Mouse (Mus musculus) left cerebral cortex, postnatal 10 days (tissue): Measurements from ENCODE around the gene C77080. TPM values are rescaled to one million over a fixed set of nuclear protein-coding genes. Genes with fewer than 3 reads are reported as not detected.

Experiments
- DNase-seq, 2 experiments: peaks; one replicate each; pipeline ENCODE4 v3.0.0; 2021 to 2022; ENCODE audit warnings: low spot score in 2 of 2, mixed read lengths in 1 of 2; ENCODE audit errors: extremely low spot score in 1 of 2
- intact Hi-C: fragments of 180-260 bp; cut with DNase I; formaldehyde crosslinking; loops from one replicate; pipeline ENCODE4 v1.15.1; 2025
- microRNA-seq: library from miRNA; unstranded; fragments of <30 nt; microRNA quantifications from one replicate; pipeline ENCODE4 v1.2.0, GENCODE M21; 2022
- total RNA-seq, 2 experiments: library from RNA; stranded (reverse); gene quantifications; 2 replicates each; pipeline ENCODE4 v1.2.3; 2021

The C77080 gene
- total RNA-seq, 2 experiments from 2014 or later = 11.1 to 15.8 TPM

- intact Hi-C loops = no loop called here
- DNase-seq = peak; percentile 96 to 98
Measured at GRCm38 (mm10) chr4:129189542-129190519, 71.4 kb downstream of the C77080 start, which contains the start of the genes S100pbp and Yars. S100pbp (minus strand) TSS chr4:129189727. Yars (plus strand) TSS chr4:129189760.

GRCm38 (mm10) chr4:129188803-129189541, 72.2 kb downstream of the C77080 start:
- intact Hi-C loops = no loop called here
- DNase-seq = peak; percentile 40 to 80

GRCm38 (mm10) chr4:129188041-129188659, 73.1 kb downstream of the C77080 start:
- intact Hi-C loops = no loop called here
- no peak for DNase-seq

- no peak for DNase-seq
- intact Hi-C loops = loop anchor here (5.0 kb wide), 1 partner anchor 42 kb away; the partner anchor contains the start of gene Fndc5
Measured at GRCm38 (mm10) chr4:129179560-129179959, 81.6 kb downstream of the C77080 start.

- DNase-seq = no peak
- intact Hi-C loops = no loop called here
Measured at GRCm38 (mm10) chr4:129172529-129172928, 88.7 kb downstream of the C77080 start.

Small RNAs within 50 kb of the gene (microRNA-seq; reads per million reads assigned to microRNA genes)
- not detected for gene Gm22994

Other genes starting within 250 kb of the C77080 start
- 10 to 100 TPM; 71.6 to 85.4 TPM for gene Rnf19b, start 203.1 kb downstream of the C77080 start, total RNA-seq
- gene Tmem54, start 155.9 kb downstream of the C77080 start, total RNA-seq = not detected
- gene Hpca, start 139.4 kb downstream of the C77080 start, total RNA-seq = 100 to 1,000 TPM; 441 to 451 TPM
- gene Fndc5, start 124.4 kb downstream of the C77080 start, total RNA-seq = 10 to 100 TPM; 41.8 to 44.6 TPM
- 10 to 100 TPM; 40.1 to 45.7 TPM for gene S100pbp, start 71.7 kb downstream of the C77080 start, total RNA-seq
- 100 to 1,000 TPM; 103 to 105 TPM for gene Yars, start 71.6 kb downstream of the C77080 start, total RNA-seq
- 1 to 10 TPM; 1.7 TPM for gene Sync, start 26.2 kb upstream of the C77080 start, total RNA-seq
- 100 to 1,000 TPM; 124 to 134 TPM for gene Rbbp4, start 74.0 kb upstream of the C77080 start, total RNA-seq
- gene Zbtb8os, start 74.3 kb upstream of the C77080 start, total RNA-seq = 10 to 100 TPM; 18.9 to 24.7 TPM
- 1 to 10 TPM; 7.6 to 8.5 TPM for gene Zbtb8a, start 116.7 kb upstream of the C77080 start, total RNA-seq
- 1 to 10 TPM; 4.6 to 4.7 TPM for gene Zbtb8b, start 179.4 kb upstream of the C77080 start, total RNA-seq
- 10 to 100 TPM; 40.8 to 46.6 TPM for gene Bsdc1, start 200.2 kb upstream of the C77080 start, total RNA-seq
- 1 to 10 TPM in 1 of 2 experiments, under 1 TPM in 1; 0.36 to 1.1 TPM for gene Tssk3, start 229.6 kb upstream of the C77080 start, total RNA-seq
- 1 to 10 TPM in 1 of 2 experiments, not detected in 1; 1.8 TPM for gene Fam229a, start 229.8 kb upstream of the C77080 start, total RNA-seq